Mouse (Mus musculus): Measurements from ENCODE around the gene Gm10134.
"Not testable (repeated sequence)": the region's sequence is repeated elsewhere in the genome, so short reads cannot be mapped to it uniquely, and the experiment has no call there.

Gene Gm10134

DNA sequence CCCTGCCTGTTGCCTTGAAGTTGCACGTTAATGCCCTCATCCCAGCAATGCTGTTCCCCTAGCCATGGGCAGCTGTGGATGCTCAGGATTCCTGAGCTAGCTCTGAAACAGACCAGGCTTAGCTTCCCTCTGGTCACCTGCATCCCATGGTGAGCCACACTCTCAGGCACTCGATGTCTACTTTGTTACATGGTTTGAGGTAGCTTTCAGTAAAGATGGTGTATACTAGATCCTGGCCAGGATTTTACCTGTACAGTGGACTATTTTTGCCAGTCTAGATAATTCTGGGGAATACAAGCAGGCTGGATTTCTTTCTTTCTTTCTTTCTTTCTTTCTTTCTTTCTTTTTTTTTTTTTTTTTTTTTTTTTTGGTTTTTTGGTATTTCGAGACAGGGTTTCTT, at the start of gene Gm10134:
Gm10134 (plus strand) TSS at position 301 of the 400 bp plus-strand sequence.
- DNase-seq, result no peak

DNA sequence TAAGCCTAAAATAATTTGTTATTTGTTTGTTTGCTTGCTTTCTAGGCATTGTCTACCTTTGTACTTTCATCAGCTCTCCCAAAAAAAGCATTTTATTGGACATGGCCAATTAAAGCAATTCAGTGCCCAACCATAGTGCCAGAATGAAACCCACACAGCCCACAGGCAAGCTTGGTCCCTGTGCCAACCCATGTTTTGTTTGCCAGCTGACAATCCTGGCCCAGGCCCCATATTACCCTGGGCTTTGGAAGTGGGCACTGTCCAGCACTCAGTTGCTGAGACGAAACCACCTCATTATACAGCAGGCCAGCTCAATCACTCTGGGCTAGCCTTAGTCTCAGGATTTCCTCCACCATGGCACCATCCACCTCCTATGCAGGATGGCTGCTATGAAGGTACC, 49.3 kb upstream of the Gm10134 start:
- DNase-seq, result no peak

DNA sequence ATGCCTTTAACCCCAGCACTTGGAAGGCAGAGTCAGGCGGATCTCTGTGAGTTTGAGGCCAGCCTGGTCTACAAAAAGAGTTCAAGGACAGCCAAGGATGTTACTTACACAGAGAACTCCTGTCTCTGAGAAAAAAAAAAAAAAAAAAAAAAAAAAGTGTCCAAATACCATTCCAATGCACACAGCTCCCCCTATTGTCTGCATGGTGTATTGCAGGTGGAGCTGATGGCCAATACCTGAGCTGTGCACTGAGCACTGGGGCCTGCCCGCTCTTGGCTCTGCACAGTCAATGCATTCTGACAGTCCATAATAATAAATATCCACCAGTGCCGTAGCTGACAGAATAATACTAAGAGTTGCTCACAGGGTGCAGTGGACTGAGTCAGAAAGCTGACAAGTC, 42.0 kb upstream of the Gm10134 start:
- DNase-seq, result peak; percentile 80

DNA sequence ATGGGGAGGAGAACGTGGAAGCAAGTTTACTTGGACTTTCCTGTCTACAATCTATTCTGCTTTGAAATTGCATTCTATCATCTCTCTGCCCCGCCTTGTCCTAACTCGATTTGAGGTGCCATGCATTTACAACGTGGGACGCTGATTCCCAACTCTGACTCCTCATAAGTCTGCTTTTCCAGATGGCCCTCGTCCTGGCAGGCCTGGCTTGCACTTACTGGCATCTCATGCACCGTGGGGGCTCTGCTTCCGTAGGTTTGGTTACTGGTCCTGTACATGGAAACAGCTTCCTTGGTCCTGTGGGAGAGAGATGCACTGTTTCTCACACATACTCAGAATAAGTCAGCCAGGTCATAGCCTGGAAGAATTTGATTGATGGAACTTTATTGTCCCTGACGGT, 41.0 kb upstream of the Gm10134 start:
- DNase-seq, result no peak

DNA sequence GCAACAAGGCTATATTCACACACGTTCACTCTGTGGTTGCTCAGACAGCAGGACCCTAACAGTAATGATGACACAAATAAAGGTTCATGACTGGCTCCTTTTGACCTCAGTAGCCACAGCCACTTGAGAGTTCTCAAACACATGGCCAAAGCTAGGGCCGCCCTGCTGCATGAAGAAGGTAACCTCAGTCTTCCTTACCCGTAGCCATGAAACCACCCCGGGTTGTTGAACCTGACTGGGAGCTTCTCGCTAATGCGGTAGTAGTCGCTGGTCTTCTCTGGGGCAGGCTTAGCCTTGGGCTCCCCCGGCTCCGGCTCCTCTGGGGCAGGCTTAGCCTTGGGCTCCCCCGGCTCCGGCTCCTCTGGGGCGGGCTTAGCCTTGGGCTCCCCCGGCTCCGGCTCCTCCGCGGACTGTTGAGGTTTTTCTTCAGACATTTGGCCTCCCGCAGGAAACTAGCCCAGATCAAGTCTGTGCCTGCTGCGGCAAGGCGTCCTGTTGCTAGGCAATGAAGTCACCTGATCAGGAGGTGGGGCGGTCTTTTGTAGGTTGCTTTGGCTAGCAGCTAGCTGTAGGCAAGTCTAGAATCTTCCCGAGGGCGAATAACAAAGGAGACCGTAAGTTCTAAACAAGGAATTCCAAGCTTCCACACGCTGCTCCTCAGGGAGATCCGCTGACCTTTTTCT, 39.9 kb upstream of the Gm10134 start, which contains the start of gene 1700007K13Rik:
1700007K13Rik (minus strand) TSS at position 497 of the 683 bp plus-strand sequence.
- peak; percentile 84 for DNase-seq

DNA sequence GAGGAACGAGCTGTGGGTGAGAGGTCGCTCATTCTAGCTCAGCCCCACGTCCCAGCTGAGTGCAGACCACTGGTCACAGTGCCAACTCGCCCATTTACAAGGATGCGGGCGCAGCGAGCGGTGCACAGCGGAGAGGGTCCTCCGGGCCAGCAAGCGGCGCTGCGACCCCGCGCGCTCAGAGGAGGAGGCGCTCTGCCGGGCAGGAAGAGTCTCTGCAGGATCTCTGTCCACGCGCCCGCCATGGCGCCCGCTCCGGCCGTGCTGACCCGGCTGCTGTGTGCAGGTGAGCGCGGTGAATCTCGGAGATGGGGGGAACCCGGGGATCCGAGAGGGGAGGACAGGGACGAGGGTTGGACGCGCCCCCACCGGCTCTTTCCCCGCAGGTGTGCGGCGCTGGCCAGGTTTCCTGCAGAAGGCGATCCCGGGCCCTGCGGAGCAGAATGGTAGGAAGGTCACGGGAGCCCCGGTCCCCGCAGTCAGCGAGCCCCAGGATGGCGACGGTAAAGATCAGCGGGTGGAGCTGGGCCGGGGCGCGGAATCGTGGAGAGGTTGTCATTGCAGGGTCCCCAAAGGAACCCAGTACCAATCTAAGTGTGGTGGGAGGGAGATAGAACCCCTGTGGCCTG, 37.9 kb upstream of the Gm10134 start, which contains the start of gene Mrps2:
Mrps2 (plus strand) TSS at position 207 of the 626 bp plus-strand sequence.
- DNase-seq, result peak; percentile 86

DNA sequence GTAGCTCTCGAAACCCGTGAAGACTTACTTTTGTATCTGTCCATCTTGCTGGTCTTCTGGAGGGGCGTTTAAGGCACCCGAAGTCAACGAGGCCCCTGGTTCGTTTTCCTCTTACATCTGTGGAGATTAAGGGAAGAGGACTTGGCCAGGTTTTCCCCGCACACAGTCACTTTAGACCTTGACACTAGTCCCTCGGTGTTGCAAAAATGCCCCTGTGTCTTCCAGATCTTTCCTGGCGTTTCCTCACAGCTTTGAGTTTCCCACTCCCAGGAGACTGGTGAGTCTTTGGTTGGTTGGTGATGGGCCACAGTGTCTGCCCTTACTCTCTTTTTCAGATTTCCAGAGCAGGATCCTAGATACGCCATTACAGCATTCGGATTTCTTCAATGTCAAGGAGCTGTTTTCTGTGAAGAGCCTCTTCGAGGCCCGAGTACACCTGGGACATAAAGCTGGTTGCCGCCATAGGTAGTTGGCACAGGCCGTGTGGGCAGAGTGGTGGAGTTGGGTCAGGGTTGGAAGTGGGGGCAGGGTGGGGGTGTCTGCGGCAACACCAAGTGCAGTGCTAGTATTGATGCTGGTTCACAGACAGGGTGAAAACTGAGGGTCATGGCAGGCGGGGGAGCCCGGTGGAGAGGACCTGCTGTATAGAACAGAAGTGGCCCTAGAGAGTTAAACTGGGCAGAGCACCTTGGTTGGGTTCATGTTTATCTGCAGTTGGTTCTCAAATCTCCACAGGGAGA, 37.2 kb upstream of the Gm10134 start:
- no peak for DNase-seq

DNA sequence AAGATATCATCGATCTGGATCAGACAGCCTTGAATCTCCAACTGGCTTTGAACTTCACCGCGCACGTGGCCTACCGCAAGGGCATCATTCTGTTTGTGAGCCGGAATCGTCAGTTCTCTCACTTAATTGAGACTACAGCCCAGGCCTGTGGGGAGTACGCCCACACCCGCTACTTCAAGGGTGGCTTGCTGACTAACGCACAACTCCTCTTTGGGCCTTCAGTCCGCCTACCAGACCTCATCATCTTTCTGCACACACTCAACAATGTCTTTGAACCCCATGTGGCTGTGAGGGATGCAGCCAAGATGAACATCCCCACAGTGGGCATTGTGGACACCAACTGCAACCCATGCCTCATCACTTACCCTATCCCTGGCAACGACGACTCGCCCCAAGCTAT, 36.4 kb upstream of the Gm10134 start:
- no peak for DNase-seq

DNA sequence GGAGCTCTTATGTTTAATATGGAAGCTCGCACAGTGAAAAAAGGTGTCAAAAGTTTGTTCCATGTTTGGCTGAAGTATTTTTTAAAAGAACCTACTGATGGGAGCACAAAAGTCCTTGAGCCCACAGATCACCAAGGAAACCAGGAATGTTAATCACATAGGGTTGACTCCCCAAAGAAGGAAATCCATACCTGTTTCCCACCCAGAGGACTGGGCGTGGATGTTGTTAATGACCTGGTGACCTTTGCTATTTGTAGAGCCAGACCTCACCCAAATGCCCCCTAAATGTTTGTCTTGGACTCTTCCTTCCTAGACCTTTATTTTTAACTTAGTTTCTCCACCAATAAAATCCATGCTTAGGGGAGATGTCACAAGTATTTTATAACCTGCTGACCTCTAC, 35.3 kb upstream of the Gm10134 start:
- no peak for DNase-seq

DNA sequence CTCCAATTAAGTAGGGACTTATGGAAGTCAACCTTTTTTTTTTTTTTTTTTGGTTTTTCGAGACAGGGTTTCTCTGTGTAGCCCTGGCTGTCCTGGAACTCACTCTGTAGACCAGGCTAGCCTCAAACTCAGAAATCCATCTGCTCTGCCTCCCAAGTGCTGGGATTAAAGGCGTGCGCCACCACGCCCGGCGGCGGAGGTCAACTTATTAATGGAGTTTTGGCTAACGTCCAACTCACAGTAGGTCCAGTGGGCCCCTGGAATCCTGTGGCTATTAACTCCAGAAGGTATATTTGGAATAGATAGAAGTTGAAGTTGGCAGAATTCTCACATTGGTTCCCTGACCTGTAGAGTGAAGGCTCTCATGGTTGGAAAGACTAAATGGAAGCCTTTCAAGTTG, 33.9 kb upstream of the Gm10134 start:
- not testable (repeated sequence) for DNase-seq

DNA sequence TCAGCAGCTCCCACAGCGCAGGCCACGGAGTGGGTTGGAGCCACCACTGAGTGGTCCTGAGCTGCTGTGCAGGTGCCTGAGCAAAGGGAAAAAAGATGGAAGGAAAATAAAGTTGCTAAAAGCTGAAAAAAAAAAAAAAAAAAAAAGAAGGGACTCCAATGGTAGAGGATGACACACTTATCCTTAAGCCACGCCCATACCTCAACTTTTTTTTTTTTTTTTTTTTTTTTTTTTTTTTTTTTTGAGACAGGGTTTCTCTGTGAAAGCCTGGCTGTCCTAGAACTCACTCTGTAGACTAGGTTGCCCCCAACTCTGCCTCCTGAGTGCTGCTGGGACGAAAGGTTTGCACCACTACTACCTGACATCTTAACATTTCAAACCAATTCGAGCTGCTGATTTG, 27.9 kb upstream of the Gm10134 start:
- not testable (repeated sequence) for DNase-seq

DNA sequence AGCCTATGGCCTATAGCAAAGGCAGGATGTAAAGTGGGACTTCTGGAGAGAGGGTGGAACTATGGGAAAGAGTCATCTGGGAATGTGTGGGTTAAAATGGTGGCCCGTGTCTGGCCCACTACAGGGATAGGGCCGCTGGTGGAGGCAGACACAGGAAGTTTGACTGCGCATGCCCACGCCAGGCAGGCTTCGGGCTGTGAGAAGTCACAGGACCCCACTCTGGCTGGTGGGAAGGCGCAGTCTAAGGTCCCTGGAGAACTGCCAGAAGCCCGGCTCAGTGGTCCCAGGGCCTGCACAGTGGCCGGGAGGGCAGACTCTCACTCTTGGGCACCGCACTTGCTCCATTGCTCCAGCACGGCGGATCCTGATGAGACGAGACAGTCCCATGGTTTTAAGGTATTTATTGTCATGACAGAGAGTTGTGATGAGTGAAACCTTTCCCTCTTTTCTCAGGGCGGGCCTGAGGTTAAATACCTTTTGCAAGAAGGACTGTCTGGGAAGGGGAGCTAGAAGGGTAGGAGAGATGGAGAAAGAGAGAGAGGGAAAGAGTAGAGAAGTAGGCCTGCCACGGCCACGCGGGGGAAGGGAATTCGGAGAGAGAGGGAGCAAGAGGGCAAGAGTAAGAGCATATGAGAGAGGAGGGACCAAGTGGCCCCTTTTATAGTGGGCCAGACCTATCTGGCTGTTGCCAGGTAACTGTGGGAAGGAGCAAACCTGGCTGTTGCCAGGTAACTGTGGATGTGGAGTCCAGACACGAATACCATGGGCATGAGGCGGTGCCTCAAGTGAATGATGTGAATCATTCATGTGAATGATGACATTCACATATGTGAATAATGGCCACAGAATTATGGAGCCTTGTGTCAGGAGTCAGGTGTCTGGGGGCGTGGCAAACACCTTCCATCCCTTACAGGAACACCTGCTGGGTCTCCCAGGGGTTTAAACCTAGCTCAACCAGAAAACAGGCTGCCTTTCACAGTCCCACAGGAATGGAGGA, 26.4 kb upstream of the Gm10134 start:
- DNase-seq, result no peak

DNA sequence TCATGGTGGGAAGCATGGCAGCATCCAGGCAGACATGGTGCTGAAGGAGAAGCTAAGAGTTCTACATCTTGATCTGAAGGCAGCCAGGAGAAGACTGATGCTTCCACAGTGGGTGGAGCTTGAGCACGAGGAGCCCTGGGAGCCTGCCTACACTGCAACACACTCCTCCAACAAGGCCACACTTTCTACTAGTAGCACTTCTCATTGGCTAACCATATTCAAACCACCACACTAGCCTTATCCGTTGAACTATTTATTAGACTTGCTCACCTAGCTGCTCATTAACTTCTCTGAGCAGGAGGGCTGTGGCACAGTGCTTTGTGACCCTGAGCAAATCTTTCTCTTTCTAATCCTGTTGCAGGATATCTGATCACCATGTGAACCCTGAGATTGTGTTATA, 22.0 kb upstream of the Gm10134 start:
- no peak for DNase-seq

DNA sequence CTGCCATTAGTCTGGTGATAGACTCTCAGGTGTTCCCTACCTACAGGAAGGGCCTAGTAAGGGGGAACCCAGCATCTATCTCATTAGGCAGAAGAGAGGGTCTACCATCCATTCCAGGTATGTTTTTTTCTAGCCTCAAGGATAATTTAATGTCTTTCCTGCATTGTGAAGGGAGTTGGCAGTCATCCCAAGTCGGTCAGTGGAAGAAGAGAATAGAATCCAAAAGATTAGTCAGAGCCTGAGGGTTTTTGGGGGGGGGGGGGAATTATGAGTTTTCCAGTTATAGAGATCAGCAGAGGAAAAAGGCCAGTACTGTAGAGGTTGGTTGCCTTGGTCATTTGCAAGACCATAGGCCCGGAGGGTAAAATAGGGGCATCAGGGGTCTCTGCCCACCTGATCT, 11.4 kb upstream of the Gm10134 start:
- DNase-seq, result no peak

DNA sequence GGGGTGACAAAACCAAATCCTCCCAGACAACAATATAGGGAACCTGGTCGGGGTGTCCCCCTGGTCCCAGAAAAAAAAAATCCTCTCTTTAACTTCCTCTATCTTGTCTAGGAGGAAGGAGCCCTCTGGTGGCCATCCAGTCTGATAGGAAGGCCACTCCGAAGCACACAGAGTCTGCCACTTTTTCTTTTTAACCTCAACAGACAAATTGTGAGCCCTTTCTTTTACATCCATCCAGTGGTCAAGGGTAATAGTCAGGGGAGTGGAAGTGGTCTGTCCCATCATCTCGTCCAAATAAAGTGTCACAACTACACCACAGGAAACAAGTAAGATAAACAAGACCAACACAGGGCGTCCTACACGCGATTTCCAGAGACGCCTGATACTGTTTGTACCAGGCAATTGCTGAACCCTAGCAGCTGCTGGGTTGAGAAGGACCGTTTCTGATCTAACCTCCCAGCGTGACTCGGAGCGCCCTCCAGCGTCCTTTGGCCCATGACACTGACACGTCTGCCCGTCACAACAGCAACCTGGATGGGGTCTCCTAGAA, 10.6 kb upstream of the Gm10134 start:
- peak; percentile 35 for DNase-seq

DNA sequence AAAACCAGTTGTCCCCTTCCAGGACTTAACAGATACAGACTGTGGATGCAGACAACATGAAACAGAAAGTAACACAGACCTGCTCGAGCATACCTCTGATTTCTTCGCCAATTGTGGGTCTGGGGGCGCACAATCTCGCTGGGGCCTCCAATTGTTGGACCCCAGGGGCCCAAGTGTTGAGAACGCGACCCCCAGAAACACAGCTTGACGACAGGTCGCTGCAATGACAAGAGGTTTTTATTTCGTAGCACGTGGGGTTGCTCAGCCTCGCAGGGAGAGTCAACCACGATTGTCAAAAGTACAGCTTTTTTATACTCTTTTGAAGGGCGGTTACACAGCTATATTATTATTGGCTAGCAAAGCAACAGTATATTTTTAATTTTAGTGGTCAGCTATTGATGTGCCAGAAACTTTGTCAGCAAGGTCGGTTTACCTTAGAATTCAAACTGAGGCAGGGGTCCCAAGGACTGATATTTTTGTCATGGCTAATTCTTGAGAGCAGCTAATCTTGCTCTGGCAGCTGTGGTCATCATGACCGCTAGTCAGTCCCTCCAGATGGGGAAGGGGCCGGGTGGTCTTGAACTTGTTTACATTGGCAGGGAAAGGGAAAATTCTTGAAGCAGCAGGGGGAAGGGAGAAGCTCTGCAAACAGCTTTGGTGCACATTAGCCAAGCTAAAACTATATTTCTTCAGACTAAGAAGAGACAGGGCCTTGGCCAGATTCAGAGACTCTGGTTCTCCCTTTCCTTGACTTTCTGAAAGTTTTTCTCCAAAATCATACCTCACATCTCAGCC, 9.9 kb upstream of the Gm10134 start:
- DNase-seq, result no peak

DNA sequence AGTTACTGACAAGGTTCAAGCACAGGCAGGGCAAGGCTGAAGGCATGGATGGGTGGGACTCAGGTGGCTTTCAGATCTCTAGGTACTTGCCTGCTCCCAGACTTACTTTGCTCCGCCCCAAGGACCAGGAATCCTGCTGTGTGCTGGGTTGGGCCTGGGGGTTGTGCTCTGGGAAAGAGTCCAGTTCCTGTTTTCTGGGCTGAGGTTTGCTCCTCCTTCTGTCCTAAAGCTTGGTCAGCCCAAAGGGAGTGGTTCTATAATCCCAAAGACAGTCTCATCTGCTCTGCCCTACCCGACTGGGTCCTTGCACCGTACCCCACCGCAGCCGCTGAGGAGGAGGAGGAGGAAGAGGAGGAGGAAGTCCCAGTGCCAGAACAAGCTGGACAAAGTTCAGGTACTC, 9.2 kb upstream of the Gm10134 start, which contains the start of gene Gbgt1:
Gbgt1 (plus strand) TSS at position 221 of the 400 bp plus-strand sequence.
- no peak for DNase-seq

DNA sequence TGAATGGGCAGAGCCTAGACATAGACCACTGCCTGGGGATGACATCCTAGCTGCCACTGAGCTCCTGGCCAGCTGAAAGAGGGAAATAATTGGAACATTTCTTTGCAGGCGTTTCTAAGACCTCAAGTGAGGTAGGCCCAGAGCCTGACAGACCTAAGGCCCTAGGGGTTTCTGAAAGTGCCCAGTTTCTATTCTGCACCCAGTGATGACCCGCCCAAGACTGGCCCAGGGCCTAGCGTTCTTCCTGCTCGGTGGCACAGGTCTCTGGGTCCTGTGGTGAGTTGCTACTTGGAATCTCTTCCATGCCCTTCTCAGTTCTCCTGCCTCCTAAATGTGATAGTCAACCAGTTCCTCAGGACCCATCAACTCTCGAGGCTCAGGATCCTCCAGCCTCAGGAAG, 8.3 kb upstream of the Gm10134 start:
- DNase-seq, result no peak

DNA sequence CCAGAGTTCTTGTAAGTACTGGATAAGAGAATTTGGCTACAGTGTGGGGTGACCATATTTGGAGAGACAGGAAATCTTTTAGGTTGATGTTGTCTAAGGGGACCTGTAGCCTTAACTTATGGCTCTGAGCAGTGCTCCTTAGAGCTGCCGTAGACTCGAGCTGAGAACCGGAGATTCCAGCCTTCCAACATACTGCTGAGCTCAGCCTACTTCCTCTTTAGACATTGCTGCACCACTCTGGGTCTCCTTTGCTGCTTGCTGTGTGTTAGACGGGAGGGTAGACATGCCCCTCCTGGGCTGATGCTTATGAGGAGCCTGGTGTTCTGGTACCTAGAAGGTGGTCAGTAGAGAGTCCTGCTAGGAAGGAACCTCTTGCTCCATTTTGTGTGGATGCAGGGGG, 7.5 kb upstream of the Gm10134 start:
- no peak for DNase-seq

DNA sequence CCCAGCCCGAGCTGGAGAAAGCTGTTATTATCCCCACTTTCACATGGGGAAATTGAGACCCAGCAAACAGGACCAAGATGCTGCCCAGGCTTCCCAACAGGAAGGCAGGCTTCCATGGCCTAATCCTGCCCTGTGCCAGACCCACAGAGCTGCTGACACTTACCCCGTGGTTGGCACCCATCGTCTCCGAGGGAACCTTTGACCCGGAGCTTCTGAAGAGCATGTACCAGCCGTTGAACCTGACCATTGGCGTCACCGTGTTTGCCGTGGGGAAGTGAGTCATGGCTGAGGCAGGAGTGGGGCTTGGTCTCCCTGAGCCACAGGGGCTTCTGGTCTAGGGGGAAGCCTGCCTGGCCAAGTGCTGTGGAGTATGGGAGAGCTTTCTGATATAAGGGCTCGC, 2.9 kb upstream of the Gm10134 start:
- no peak for DNase-seq

DNA sequence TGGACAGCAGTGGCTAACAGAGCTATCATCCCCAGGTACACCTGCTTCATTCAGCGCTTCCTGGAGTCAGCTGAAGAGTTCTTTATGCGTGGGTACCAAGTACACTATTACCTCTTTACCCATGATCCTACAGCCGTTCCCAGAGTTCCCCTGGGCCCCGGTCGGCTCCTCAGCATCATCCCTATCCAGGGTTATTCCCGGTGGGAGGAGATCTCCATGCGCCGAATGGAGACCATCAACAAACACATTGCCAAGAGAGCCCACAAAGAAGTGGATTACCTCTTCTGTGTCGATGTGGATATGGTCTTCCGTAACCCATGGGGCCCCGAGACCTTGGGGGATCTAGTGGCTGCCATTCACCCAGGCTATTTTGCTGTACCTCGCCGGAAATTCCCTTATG, 1.2 kb upstream of the Gm10134 start:
- DNase-seq, result no peak

All from kidney, adult 18-20 months (tissue).